27 mouse cellular contexts compared by ENCODE assay signal in genomic region chr2:91666386-91666910, GRCm38 (mm10). TPM values are rescaled to one million over a fixed set of nuclear protein-coding genes. Genes with fewer than 3 reads are reported as not detected.
DNase-seq lines count a peak whose midpoint lies in the region; ATAC-seq and TF ChIP-seq lines count a peak whose summit lies in the region.
"Had no signal": no experiment of that assay in that cellular context is flagged by ENCODE, and none has a peak within 500 bp of the region (broad histone marks: within the 10 kb centered on the region; RNA-seq: fewer than 3 reads in every experiment).

No protein-coding gene starts in this region.

- no peak overlapping the region for H3K4me3 ChIP-seq in gastrocnemius, adult 2 months
- no peak overlapping the region for H3K4me3 ChIP-seq in heart, embryonic 16.5 days (ENCODE audit: low read length)
- no peak overlapping the region for H3K4me3 ChIP-seq in heart, embryonic 11.5 days (ENCODE audit: low read depth, low read length)
- H3K4me3 ChIP-seq: embryonic facial prominence, embryonic 13.5 days; forebrain, embryonic 10.5 days; heart, embryonic 15.5 days; midbrain, embryonic 13.5 days; neural tube, embryonic 13.5 days had no signal

- 74% methylated on average over 6 of the region's 6 CpGs for WGBS in heart, embryonic 16.5 days
- WGBS in heart, embryonic 11.5 days (ENCODE audit: insufficient replicate concordance) = 87% methylated on average over 6 of the region's 6 CpGs

- H3K9me3 ChIP-seq in heart, embryonic 16.5 days (replicated peaks; ENCODE audit: control insufficient read depth, low read length) = no peaks in the 10 kb centered on the region
- no peaks in the 10 kb centered on the region for H3K9me3 ChIP-seq in heart, embryonic 11.5 days (replicated peaks; ENCODE audit: control insufficient read depth, low read length)
- H3K9me3 ChIP-seq: embryonic facial prominence, embryonic 13.5 days; forebrain, embryonic 10.5 days; heart, embryonic 15.5 days; midbrain, embryonic 13.5 days; neural tube, embryonic 13.5 days had no signal

- H3K4me2 ChIP-seq in heart, embryonic 16.5 days (ENCODE audit: low read depth, low read length) = no peak overlapping the region
- no peak overlapping the region for H3K4me2 ChIP-seq in heart, embryonic 11.5 days
- H3K4me2 ChIP-seq: embryonic facial prominence, embryonic 13.5 days; heart, embryonic 15.5 days; midbrain, embryonic 13.5 days; neural tube, embryonic 13.5 days had no signal

- no peak overlapping the region for H3K9ac ChIP-seq in heart, embryonic 16.5 days (ENCODE audit: low read length)
- no peak overlapping the region for H3K9ac ChIP-seq in heart, embryonic 11.5 days (ENCODE audit: low read depth, low read length)
- H3K9ac ChIP-seq: embryonic facial prominence, embryonic 13.5 days; heart, embryonic 15.5 days; liver, embryonic 14.5 days; midbrain, embryonic 13.5 days; neural tube, embryonic 13.5 days had no signal

- H3K27ac ChIP-seq in gastrocnemius, adult 2 months = peak overlapping the region; percentile 58
- no peak overlapping the region for H3K27ac ChIP-seq in heart, embryonic 16.5 days (ENCODE audit: low read length)
- H3K27ac ChIP-seq in heart, embryonic 11.5 days (ENCODE audit: low read depth, low read length) = no peak overlapping the region
- H3K27ac ChIP-seq: embryonic facial prominence, embryonic 13.5 days; forebrain, embryonic 10.5 days; heart, embryonic 15.5 days; liver, embryonic 14.5 days; macrophage; midbrain, embryonic 13.5 days; neural tube, embryonic 13.5 days had no signal

- no peak for DNase-seq in gastrocnemius, adult 2 months
- no peak for DNase-seq in gastrocnemius, postnatal 10 days
- DNase-seq in kidney, adult 9 months = peak; percentile 61
- no peak for DNase-seq in kidney, adult 18-20 months
- DNase-seq in left cerebral cortex, postnatal 14 days (ENCODE audit: low spot score in 2 of 2) = no peak
- DNase-seq: adrenal gland, adult 2 months; adrenal gland, postnatal 36 days; cerebellum, adult 18-20 months; cerebellum, postnatal 10 days; layer of hippocampus, adult 9-11 months; liver; lung, adult 2 months; lung, postnatal 10 days; right cerebral cortex, postnatal 4 days had no signal

- 0 out of 2 replicates have a peak, but pooled peaks have one; percentile 47 for ATAC-seq in heart, embryonic 16.5 days (replicated peaks; ENCODE audit: extremely low read depth, insufficient read depth, low FRiP score)
- no peak for ATAC-seq in heart, embryonic 11.5 days (replicated peaks; ENCODE audit: insufficient number of reproducible peaks, low FRiP score, low TSS enrichment)
- ATAC-seq: activated CD4-positive, CD25-positive, alpha-beta regulatory T cell, adult 4 months; forebrain, embryonic 16.5 days; hindbrain, embryonic 16.5 days; midbrain, embryonic 13.5 days had no signal

- H3K27me3 ChIP-seq in heart, embryonic 16.5 days (ENCODE audit: control insufficient read depth, insufficient read depth, low read length) = no peaks in the 10 kb centered on the region
- no peaks in the 10 kb centered on the region for H3K27me3 ChIP-seq in heart, embryonic 11.5 days (ENCODE audit: control insufficient read depth, insufficient read depth, low read length)
- H3K27me3 ChIP-seq: CH12.LX; embryonic facial prominence, embryonic 13.5 days; heart, embryonic 15.5 days; midbrain, embryonic 13.5 days; neural tube, embryonic 13.5 days had no signal

- TF ChIP-seq CTCF in gastrocnemius, adult 2 months (IDR thresholded peaks at IDR 0.05) = no peak

- intact Hi-C loops in gastrocnemius, adult 2 months (cut with DNase I) = no loop called here
- intact Hi-C loops in left cerebral cortex, postnatal 14 days (cut with DNase I) = no loop called here

- H3K4me1 ChIP-seq in heart, embryonic 16.5 days (ENCODE audit: control insufficient read depth, insufficient read depth, low read length) = peaks cover 7% of the 10 kb centered on the region; the same call in 1 of the 2 replicates
- no peaks in the 10 kb centered on the region; the same call in 1 of the 2 replicates for H3K4me1 ChIP-seq in heart, embryonic 11.5 days (ENCODE audit: control insufficient read depth, insufficient read depth, low read length)
- H3K4me1 ChIP-seq: embryonic facial prominence, embryonic 13.5 days; forebrain, embryonic 10.5 days; midbrain, embryonic 13.5 days; neural tube, embryonic 13.5 days had no signal

- H3K36me3 ChIP-seq in heart, embryonic 16.5 days (ENCODE audit: control insufficient read depth, insufficient read depth) = peaks cover 68% of the 10 kb centered on the region
- H3K36me3 ChIP-seq in heart, embryonic 11.5 days (ENCODE audit: control insufficient read depth, insufficient read depth, low read length) = peaks cover 52% of the 10 kb centered on the region

RNA-seq across cellular contexts. Expression of gene Arhgap1, which starts 16.8 kb away (rescaled TPM):
- 1 to 10 TPM; 5.0 to 8.2 TPM for total RNA-seq in gastrocnemius, adult 2 months (2021)
- total RNA-seq in gastrocnemius, postnatal 10 days (2021) = 10 to 100 TPM; 23.6 to 28.1 TPM
- 120 and 122 TPM in 2 replicates for polyA plus RNA-seq in heart, embryonic 16.5 days (2015; fragmentation: Nextera tagmentation; extraction: Ambion mirVana)
- 186 and 191 TPM in 2 replicates for polyA plus RNA-seq in heart, embryonic 11.5 days (2014; fragmentation: Nextera tagmentation; extraction: Ambion mirVana)
- 10 to 100 TPM; 80.3 to 88.9 TPM for total RNA-seq in left cerebral cortex, postnatal 14 days (2021)

RNA-seq across cellular contexts. Expression of gene Zfp408, which starts 16.9 kb away (rescaled TPM):
- total RNA-seq in gastrocnemius, adult 2 months (2021) = 1 to 10 TPM; 2.5 to 3.1 TPM
- total RNA-seq in gastrocnemius, postnatal 10 days (2021) = 1 to 10 TPM; 5.9 to 6.4 TPM
- polyA plus RNA-seq in heart, embryonic 16.5 days (2015; fragmentation: Nextera tagmentation; extraction: Ambion mirVana) = 7.2 and 7.9 TPM in 2 replicates
- 5.8 and 6.2 TPM in 2 replicates for polyA plus RNA-seq in heart, embryonic 11.5 days (2014; fragmentation: Nextera tagmentation; extraction: Ambion mirVana)
- 10 to 100 TPM; 11.1 to 13.3 TPM for total RNA-seq in left cerebral cortex, postnatal 14 days (2021)

RNA-seq across cellular contexts. Expression of gene F2, which starts 30.2 kb away (rescaled TPM):
- under 1 TPM; 0.11 to 0.13 TPM for total RNA-seq in gastrocnemius, adult 2 months (2021)
- 1 to 10 TPM in 1 of 2 experiments, under 1 TPM in 1; 0.16 to 1.1 TPM for total RNA-seq in gastrocnemius, postnatal 10 days (2021)
- polyA plus RNA-seq in heart, embryonic 16.5 days (2015; fragmentation: Nextera tagmentation; extraction: Ambion mirVana) = 0.55 and 0.89 TPM in 2 replicates
- 0.34 and 3.0 TPM in 2 replicates for polyA plus RNA-seq in heart, embryonic 11.5 days (2014; fragmentation: Nextera tagmentation; extraction: Ambion mirVana)
- under 1 TPM in 1 of 2 experiments, not detected in 1; 0.18 TPM for total RNA-seq in left cerebral cortex, postnatal 14 days (2021)
- polyA plus RNA-seq: forebrain, embryonic 10.5 days; forebrain, embryonic 16.5 days; macrophage; midbrain, embryonic 13.5 days had no signal

RNA-seq across cellular contexts. Expression of gene Atg13, which starts 43.9 kb away (rescaled TPM):
- 10 to 100 TPM; 32.2 to 36.2 TPM for total RNA-seq in gastrocnemius, adult 2 months (2021)
- 10 to 100 TPM; 22.2 to 23.7 TPM for total RNA-seq in gastrocnemius, postnatal 10 days (2021)
- 25.2 and 26.0 TPM in 2 replicates for polyA plus RNA-seq in heart, embryonic 16.5 days (2015; fragmentation: Nextera tagmentation; extraction: Ambion mirVana)
- polyA plus RNA-seq in heart, embryonic 11.5 days (2014; fragmentation: Nextera tagmentation; extraction: Ambion mirVana) = 22.8 and 25.9 TPM in 2 replicates
- 10 to 100 TPM; 73.5 to 74.6 TPM for total RNA-seq in left cerebral cortex, postnatal 14 days (2021)

RNA-seq across cellular contexts. Expression of gene Harbi1, which starts 44.2 kb away (rescaled TPM):
- total RNA-seq in gastrocnemius, adult 2 months (2021) = 1 to 10 TPM; 4.9 to 5.6 TPM
- 1 to 10 TPM; 4.4 TPM for total RNA-seq in gastrocnemius, postnatal 10 days (2021)
- polyA plus RNA-seq in heart, embryonic 16.5 days (2015; fragmentation: Nextera tagmentation; extraction: Ambion mirVana) = 12.2 and 12.5 TPM in 2 replicates
- polyA plus RNA-seq in heart, embryonic 11.5 days (2014; fragmentation: Nextera tagmentation; extraction: Ambion mirVana) = 10.3 and 12.5 TPM in 2 replicates
- total RNA-seq in left cerebral cortex, postnatal 14 days (2021) = 1 to 10 TPM; 6.5 to 8.3 TPM
